Mouse (Mus musculus) hindbrain, embryonic 14.5 days (tissue): ENCODE results near the gene Ctu2. TPM values are rescaled to one million over a fixed set of nuclear protein-coding genes. Genes with fewer than 3 reads are reported as not detected.
A peak's percentile ranks its signal among the peaks of the same experiment; 100 is the strongest.

ENCODE experiments used
- ATAC-seq: fragments of 200-750 bp; cut with Nextera tagmentation; 2 replicates; pipeline ENCODE4 v1.8.0; 2017; ENCODE audit warnings: moderate number of reproducible peaks, mild to moderate bottlenecking, moderate TSS enrichment, moderate library complexity; ENCODE audit not compliant: low FRiP score
- DNase-seq: peaks from one replicate; pipeline ENCODE4 v3.0.0-alpha.2; 2015; ENCODE audit warnings: low spot score
- H3K27ac ChIP-seq: fragments of 300-500 bp; sonication (generic); 2 replicates; pipeline ENCODE4 v1.5.1; 2014; ENCODE audit warnings: mild to moderate bottlenecking, moderate library complexity
- H3K27me3 ChIP-seq: fragments of 300-500 bp; sonication (generic); 2 replicates; pipeline ENCODE4 v1.6.1; 2014; ENCODE audit warnings: mild to moderate bottlenecking, low read length, mixed read lengths; ENCODE audit not compliant: control insufficient read depth, insufficient read depth
- H3K36me3 ChIP-seq: fragments of 300-500 bp; sonication (generic); replicated peaks from 2 replicates; pipeline ENCODE4 v1.6.1; 2014; ENCODE audit not compliant: control insufficient read depth, insufficient read depth
- H3K4me1 ChIP-seq: fragments of 300-500 bp; sonication (generic); replicated peaks from 2 replicates; pipeline ENCODE4 v1.6.1; 2014; ENCODE audit warnings: antibody characterized with exemption, low read length, mixed read lengths; ENCODE audit not compliant: control insufficient read depth, insufficient read depth
- H3K4me2 ChIP-seq: fragments of 300-500 bp; sonication (generic); replicated peaks from 2 replicates; pipeline ENCODE4 v1.6.1; 2014; ENCODE audit warnings: mild to moderate bottlenecking, moderate library complexity
- H3K4me3 ChIP-seq: fragments of 300-500 bp; sonication (generic); replicated peaks from 2 replicates; pipeline ENCODE4 v1.5.1; 2014; ENCODE audit warnings: mild to moderate bottlenecking, low read length
- H3K9ac ChIP-seq: fragments of 300-500 bp; sonication (generic); 2 replicates; pipeline ENCODE4 v1.6.1; 2014
- H3K9me3 ChIP-seq: fragments of 300-500 bp; sonication (generic); 2 replicates; pipeline ENCODE4 v1.6.1; 2016; ENCODE audit warnings: low read length; ENCODE audit not compliant: control insufficient read depth
- WGBS: fragments of 180-500 bp; shearing (Covaris S2); extraction: QIAGEN DNeasy Blood & Tissue Kit; methylation state at CpG from one replicate; pipeline ENCODE4 v1.1.7; 2014; 5-methylcytosine and 5-hydroxymethylcytosine counted together
- polyA plus RNA-seq: library from polyadenylated mRNA; unstranded; fragments of >200 nt; fragmentation: Nextera tagmentation; extraction: Ambion mirVana; gene quantifications from 2 replicates; pipeline ENCODE4 v1.2.1, GENCODE M21; 2014

The Ctu2 gene
- polyA plus RNA-seq, 1 experiment from 2014 or later, result 77.8 TPM

- H3K4me1 ChIP-seq, result peaks cover 13% of the 10 kb centered on the region
- DNase-seq (no peak), ATAC-seq (no peak)
- H3K4me2 ChIP-seq, result no peak overlapping the region
- H3K27ac ChIP-seq, result no peak overlapping the region
- H3K36me3 ChIP-seq, result peaks cover 59% of the 10 kb centered on the region
- WGBS, result 87% methylated on average over 5 of the region's 5 CpGs
- no peaks in the 10 kb centered on the region for H3K9me3 ChIP-seq
- no peak overlapping the region for H3K9ac ChIP-seq
- H3K27me3 ChIP-seq, result no peaks in the 10 kb centered on the region
- no peak overlapping the region for H3K4me3 ChIP-seq
Measured at GRCm38 (mm10) chr8:122470691-122471090, 5.3 kb upstream of the Ctu2 start.

- H3K4me3 ChIP-seq, result no peak overlapping the region
- H3K36me3 ChIP-seq, result peaks cover 39% of the 10 kb centered on the region
- DNase-seq (no peak), ATAC-seq (no peak)
- no peak overlapping the region for H3K9ac ChIP-seq
- no peaks in the 10 kb centered on the region for H3K27me3 ChIP-seq
- H3K4me1 ChIP-seq, result peaks cover 20% of the 10 kb centered on the region
- H3K4me2 ChIP-seq, result no peak overlapping the region
- 93% methylated on average over 8 of the region's 8 CpGs for WGBS
- no peaks in the 10 kb centered on the region for H3K9me3 ChIP-seq
- H3K27ac ChIP-seq, result no peak overlapping the region
Measured at GRCm38 (mm10) chr8:122473911-122474421, 2.0 kb upstream of the Ctu2 start.

- peak; percentile 30 for DNase-seq
Measured at GRCm38 (mm10) chr8:122474951-122475560, 887 bp upstream of the Ctu2 start.

GRCm38 (mm10) chr8:122482448-122482847 is 6.5 kb downstream of the Ctu2 start:
- no peaks in the 10 kb centered on the region for H3K4me1 ChIP-seq
- ATAC-seq, result no peak
- no peak overlapping the region for H3K4me3 ChIP-seq
- H3K9ac ChIP-seq, result no peak overlapping the region
- DNase-seq, result no peak
- H3K9me3 ChIP-seq, result no peaks in the 10 kb centered on the region
- no peak overlapping the region for H3K27ac ChIP-seq
- 98% methylated on average over 8 of the region's 8 CpGs for WGBS
- no peak overlapping the region for H3K4me2 ChIP-seq
- H3K27me3 ChIP-seq, result no peaks in the 10 kb centered on the region
- peaks cover 67% of the 10 kb centered on the region for H3K36me3 ChIP-seq

More at GRCm38 (mm10) chr8:122474951-122475560, 887 bp upstream of the Ctu2 start:
- WGBS, result 17% methylated on average over 16 of the region's 16 CpGs
- peak overlapping the region; percentile 94 for H3K9ac ChIP-seq
- H3K27me3 ChIP-seq, result no peaks in the 10 kb centered on the region
- H3K4me3 ChIP-seq, result peak overlapping the region; percentile 99
- ATAC-seq, result no peak
- peak overlapping the region; percentile 93 for H3K4me2 ChIP-seq
- peaks cover 20% of the 10 kb centered on the region for H3K4me1 ChIP-seq
- H3K27ac ChIP-seq, result peak overlapping the region; percentile 86; the same call in 1 of the 2 replicates
- no peaks in the 10 kb centered on the region for H3K9me3 ChIP-seq
- H3K36me3 ChIP-seq, result peaks cover 46% of the 10 kb centered on the region

GRCm38 (mm10) chr8:122483877-122484276 is 7.9 kb downstream of the Ctu2 start:
- no peak overlapping the region for H3K4me3 ChIP-seq
- ATAC-seq, result no peak
- WGBS, result 99% methylated on average over 7 of the region's 7 CpGs
- no peaks in the 10 kb centered on the region for H3K27me3 ChIP-seq
- H3K9ac ChIP-seq, result no peak overlapping the region
- H3K9me3 ChIP-seq, result no peaks in the 10 kb centered on the region
- H3K27ac ChIP-seq, result no peak overlapping the region
- H3K4me2 ChIP-seq, result no peak overlapping the region
- DNase-seq, result no peak
- peaks cover 56% of the 10 kb centered on the region for H3K36me3 ChIP-seq
- H3K4me1 ChIP-seq, result no peaks in the 10 kb centered on the region

- no peak overlapping the region for H3K4me2 ChIP-seq
- no peak overlapping the region for H3K27ac ChIP-seq
- DNase-seq (no peak), ATAC-seq (no peak)
- WGBS, result 94% methylated on average over 12 of the region's 12 CpGs
- no peak overlapping the region for H3K4me3 ChIP-seq
- peaks cover 47% of the 10 kb centered on the region for H3K36me3 ChIP-seq
- H3K4me1 ChIP-seq, result no peaks in the 10 kb centered on the region
- H3K9ac ChIP-seq, result no peak overlapping the region
- H3K27me3 ChIP-seq, result no peaks in the 10 kb centered on the region
- H3K9me3 ChIP-seq, result no peaks in the 10 kb centered on the region
Measured at GRCm38 (mm10) chr8:122484831-122485230, 8.9 kb downstream of the Ctu2 start.

GRCm38 (mm10) chr8:122488387-122488786 is 12.4 kb downstream of the Ctu2 start:
- Histone ChIP-seq H3K9me3 (no peaks in the 10 kb centered on the region), H3K36me3 (peaks cover 17% of the 10 kb centered on the region), H3K27me3 (no peaks in the 10 kb centered on the region), H3K4me2 (no peak overlapping the region), H3K4me1 (no peaks in the 10 kb centered on the region), H3K4me3 (no peak overlapping the region), H3K27ac (no peak overlapping the region), H3K9ac (no peak overlapping the region)
- DNase-seq (no peak), ATAC-seq (no peak)
- WGBS, result 89% methylated on average over 9 of the region's 9 CpGs

- Histone ChIP-seq H3K4me1 (no peaks in the 10 kb centered on the region), H3K4me2 (no peak overlapping the region), H3K36me3 (no peaks in the 10 kb centered on the region), H3K4me3 (no peak overlapping the region), H3K9me3 (no peaks in the 10 kb centered on the region), H3K9ac (no peak overlapping the region), H3K27ac (no peak overlapping the region), H3K27me3 (no peaks in the 10 kb centered on the region)
- WGBS, result 82% methylated on average over 12 of the region's 12 CpGs
- ATAC-seq (no peak), DNase-seq (no peak)
Measured at GRCm38 (mm10) chr8:122497016-122497734, 21.2 kb downstream of the Ctu2 start.

GRCm38 (mm10) chr8:122497912-122498311 is 22.0 kb downstream of the Ctu2 start:
- ATAC-seq, result no peak
- Histone ChIP-seq H3K36me3 (no peaks in the 10 kb centered on the region), H3K27ac (no peak overlapping the region), H3K4me2 (no peak overlapping the region), H3K4me1 (no peaks in the 10 kb centered on the region), H3K9ac (no peak overlapping the region), H3K4me3 (no peak overlapping the region), H3K9me3 (no peaks in the 10 kb centered on the region), H3K27me3 (no peaks in the 10 kb centered on the region)
- WGBS, result 66% methylated on average over 17 of the region's 17 CpGs
- DNase-seq, result no peak
